Mouse (Mus musculus) liver, adult 2 months (tissue): ENCODE measurements around the gene Pjvk.

ENCODE experiments used
- CTCF ChIP-seq: fragments of 200-500 bp; IDR thresholded peaks from 2 replicates; pipeline ENCODE4 v1.5.1; 2011; ENCODE audit warnings: low read depth, low read length, control low read depth
- POLR2A ChIP-seq: fragments of 200-500 bp; IDR thresholded peaks from 2 replicates; pipeline ENCODE4 v1.6.1; 2011; ENCODE audit warnings: low read length, control low read depth; ENCODE audit not compliant: insufficient read depth; ENCODE audit errors: extremely low read depth

- no peak for TF ChIP-seq CTCF
- no peak for TF ChIP-seq POLR2A
Measured at GRCm38 (mm10) chr2:76610326-76611104, 37.8 kb upstream of the Pjvk start.
